Mouse (Mus musculus) ES-E14 (cell line): Measurements from ENCODE around the gene Olfr64.

Experiments
- CHD2 ChIP-seq: IDR thresholded peaks from 2 replicates; pipeline ENCODE4 v1.6.1; 2014; ENCODE audit warnings: mild to moderate bottlenecking, low read depth, low read length, inconsistent platforms
- MAFK ChIP-seq: IDR thresholded peaks from 2 replicates; pipeline ENCODE4 v1.6.1; 2014; ENCODE audit warnings: mild to moderate bottlenecking, low read depth, low read length, inconsistent platforms; ENCODE audit not compliant: insufficient read depth
- ZNF384 ChIP-seq: IDR thresholded peaks from 2 replicates; pipeline ENCODE4 v1.6.1; 2012; ENCODE audit warnings: low read depth, low read length, inconsistent platforms

DNA sequence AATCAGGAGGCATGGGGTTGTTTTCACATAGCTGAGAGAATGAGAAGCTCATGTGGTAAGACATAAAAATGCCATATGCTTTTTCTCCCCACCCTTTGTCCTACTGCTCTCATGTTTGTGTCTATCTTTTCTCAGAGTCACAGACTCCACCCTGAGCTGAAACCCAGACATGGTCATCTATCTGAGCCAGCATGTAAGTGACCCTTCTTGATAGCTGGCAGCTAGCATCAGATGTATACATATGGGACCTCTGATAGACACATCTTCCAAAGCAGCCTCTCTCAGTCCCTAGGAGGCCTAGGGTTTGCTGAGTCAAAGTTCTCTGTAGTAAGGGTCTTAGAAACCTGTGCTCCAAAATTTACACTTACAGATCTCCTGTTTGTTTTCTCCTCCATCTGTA, 28.6 kb downstream of the Olfr64 start:
- TF ChIP-seq MAFK, result no peak
- no peak for TF ChIP-seq CHD2
- no peak for TF ChIP-seq ZNF384
